Mouse (Mus musculus): Measurements from ENCODE around the gene Olfr70. TPM values are rescaled to one million over a fixed set of nuclear protein-coding genes. Genes with fewer than 3 reads are reported as not detected.

Gene Olfr70
- total and polyA plus RNA-seq, 2 experiments from 2014 or later = not detected

GRCm38 (mm10) chr4:43728576-43728954 is 28.0 kb upstream of the Olfr70 start:
- Histone ChIP-seq H3K4me2 (ENCODE audit: low read depth, low read length, poor library complexity, severe bottlenecking) (no peak overlapping the region), H3K36me3 (ENCODE audit: insufficient read depth, low read length) (no peaks in the 10 kb centered on the region), H3K9me3 (ENCODE audit: low read length) (no peaks in the 10 kb centered on the region), H3K27ac (ENCODE audit: low read depth, low read length) (no peak overlapping the region), H3K9ac (replicated peaks; ENCODE audit: low read length, poor library complexity, severe bottlenecking) (no peak overlapping the region), H3K4me3 (ENCODE audit: low read depth, low read length) (no peak overlapping the region), H3K4me1 (ENCODE audit: insufficient read depth, low read length) (no peaks in the 10 kb centered on the region), H3K27me3 (ENCODE audit: insufficient read depth, low read length) (no peaks in the 10 kb centered on the region)
- no peak for TF ChIP-seq CTCF (IDR thresholded peaks at IDR 0.05)
- whole genome bisulfite sequencing = 74% methylated on average over 5 of the region's 5 CpGs
- DNase-seq (ENCODE audit: low spot score) (no peak), ATAC-seq (ENCODE audit: low FRiP score) (no peak)

GRCm38 (mm10) chr4:43727718-43728575 is 27.3 kb upstream of the Olfr70 start:
- Histone ChIP-seq H3K9ac (replicated peaks; ENCODE audit: low read length, poor library complexity, severe bottlenecking) (no peak overlapping the region), H3K27me3 (ENCODE audit: insufficient read depth, low read length) (no peaks in the 10 kb centered on the region), H3K9me3 (ENCODE audit: low read length) (no peaks in the 10 kb centered on the region), H3K4me1 (ENCODE audit: insufficient read depth, low read length) (no peaks in the 10 kb centered on the region), H3K36me3 (ENCODE audit: insufficient read depth, low read length) (no peaks in the 10 kb centered on the region), H3K4me2 (ENCODE audit: low read depth, low read length, poor library complexity, severe bottlenecking) (no peak overlapping the region), H3K4me3 (ENCODE audit: low read depth, low read length) (no peak overlapping the region), H3K27ac (ENCODE audit: low read depth, low read length) (peak overlapping the region; percentile 7; the same call in 1 of the 2 replicates)
- TF ChIP-seq CTCF (IDR thresholded peaks at IDR 0.05) = no peak
- DNase-seq (ENCODE audit: low spot score) (no peak), ATAC-seq (ENCODE audit: low FRiP score) (no peak)
- WGBS = 68% methylated on average over 7 of the region's 7 CpGs

GRCm38 (mm10) chr4:43726995-43727394 is 26.4 kb upstream of the Olfr70 start, which contains the start of gene Hrct1:
Gene Hrct1, plus strand, starts transcription at chr4:43727188.
- peak within 1 kb of the TSS; percentile 7; the same call in 1 of the 2 replicates for H3K27ac ChIP-seq (ENCODE audit: low read depth, low read length)
- no peak for TF ChIP-seq CTCF (IDR thresholded peaks at IDR 0.05)
- no peaks in the 10 kb centered on the region for H3K9me3 ChIP-seq (ENCODE audit: low read length)
- 57% methylated on average over 3 of the region's 3 CpGs for WGBS
- H3K4me2 ChIP-seq (ENCODE audit: low read depth, low read length, poor library complexity, severe bottlenecking) = no peak within 1 kb of the TSS
- DNase-seq (ENCODE audit: low spot score) (no peak), ATAC-seq (ENCODE audit: low FRiP score) (no peak)
- no peaks in the 10 kb centered on the region for H3K36me3 ChIP-seq (ENCODE audit: insufficient read depth, low read length)
- no peak within 1 kb of the TSS for H3K4me3 ChIP-seq (ENCODE audit: low read depth, low read length)
- no peaks in the 10 kb centered on the region for H3K27me3 ChIP-seq (ENCODE audit: insufficient read depth, low read length)
- no peaks in the 10 kb centered on the region for H3K4me1 ChIP-seq (ENCODE audit: insufficient read depth, low read length)
- no peak within 1 kb of the TSS for H3K9ac ChIP-seq (replicated peaks; ENCODE audit: low read length, poor library complexity, severe bottlenecking)

GRCm38 (mm10) chr4:43726228-43726993 is 25.8 kb upstream of the Olfr70 start:
- DNase-seq (ENCODE audit: low spot score) (no peak), ATAC-seq (ENCODE audit: low FRiP score) (no peak)
- no peak overlapping the region for H3K9ac ChIP-seq (replicated peaks; ENCODE audit: low read length, poor library complexity, severe bottlenecking)
- H3K4me2 ChIP-seq (ENCODE audit: low read depth, low read length, poor library complexity, severe bottlenecking) = no peak overlapping the region
- no peak for TF ChIP-seq CTCF (IDR thresholded peaks at IDR 0.05)
- H3K9me3 ChIP-seq (ENCODE audit: low read length) = no peaks in the 10 kb centered on the region
- no peaks in the 10 kb centered on the region for H3K27me3 ChIP-seq (ENCODE audit: insufficient read depth, low read length)
- 77% methylated on average over 12 of the region's 12 CpGs for WGBS
- no peaks in the 10 kb centered on the region for H3K4me1 ChIP-seq (ENCODE audit: insufficient read depth, low read length)
- no peak overlapping the region for H3K27ac ChIP-seq (ENCODE audit: low read depth, low read length)
- H3K36me3 ChIP-seq (ENCODE audit: insufficient read depth, low read length) = no peaks in the 10 kb centered on the region
- H3K4me3 ChIP-seq (ENCODE audit: low read depth, low read length) = no peak overlapping the region

- peak; percentile 76 for TF ChIP-seq CTCF (IDR thresholded peaks at IDR 0.05)
- Histone ChIP-seq H3K27ac (ENCODE audit: low read depth, low read length) (no peak overlapping the region), H3K9me3 (ENCODE audit: low read length) (no peaks in the 10 kb centered on the region), H3K27me3 (ENCODE audit: insufficient read depth, low read length) (no peaks in the 10 kb centered on the region), H3K36me3 (ENCODE audit: insufficient read depth, low read length) (no peaks in the 10 kb centered on the region), H3K4me3 (ENCODE audit: low read depth, low read length) (no peak overlapping the region), H3K4me1 (ENCODE audit: insufficient read depth, low read length) (no peaks in the 10 kb centered on the region), H3K9ac (replicated peaks; ENCODE audit: low read length, poor library complexity, severe bottlenecking) (no peak overlapping the region), H3K4me2 (ENCODE audit: low read depth, low read length, poor library complexity, severe bottlenecking) (no peak overlapping the region)
- DNase-seq (ENCODE audit: low spot score) = peak; percentile 44
- 33% methylated on average over 1 of the region's 1 CpGs for WGBS
- ATAC-seq (ENCODE audit: low FRiP score) = no peak
Observed at GRCm38 (mm10) chr4:43724764-43725163, 24.2 kb upstream of the Olfr70 start.

GRCm38 (mm10) chr4:43722191-43722590 is 21.6 kb upstream of the Olfr70 start:
- no peak for TF ChIP-seq CTCF (IDR thresholded peaks at IDR 0.05)
- no peak overlapping the region for H3K9ac ChIP-seq (replicated peaks; ENCODE audit: low read length, poor library complexity, severe bottlenecking)
- no peaks in the 10 kb centered on the region for H3K9me3 ChIP-seq (ENCODE audit: low read length)
- H3K36me3 ChIP-seq (ENCODE audit: insufficient read depth, low read length) = no peaks in the 10 kb centered on the region
- no peaks in the 10 kb centered on the region for H3K4me1 ChIP-seq (ENCODE audit: insufficient read depth, low read length)
- DNase-seq (ENCODE audit: low spot score) = no peak
- H3K27ac ChIP-seq (ENCODE audit: low read depth, low read length) = no peak overlapping the region
- ATAC-seq (ENCODE audit: low FRiP score) = no peak
- WGBS = 84% methylated on average over 4 of the region's 4 CpGs
- H3K4me2 ChIP-seq (ENCODE audit: low read depth, low read length, poor library complexity, severe bottlenecking) = no peak overlapping the region
- H3K27me3 ChIP-seq (ENCODE audit: insufficient read depth, low read length) = no peaks in the 10 kb centered on the region
- no peak overlapping the region for H3K4me3 ChIP-seq (ENCODE audit: low read depth, low read length)
